Mouse (Mus musculus) bone marrow macrophage, adult 2 months (primary cell): ENCODE results near the gene Gm8994.
A peak's percentile ranks its signal among the peaks of the same experiment; 100 is the strongest.

ENCODE experiments used
- CTCF ChIP-seq: IDR thresholded peaks from 2 replicates; pipeline ENCODE4 v1.5.1; 2012; ENCODE audit warnings: low read depth, mild to moderate bottlenecking, low read length, moderate library complexity
- POLR2A ChIP-seq: IDR thresholded peaks from 2 replicates; pipeline ENCODE4 v1.6.1; 2012; ENCODE audit warnings: mild to moderate bottlenecking, low read depth, low read length, borderline replicate concordance

GRCm38 (mm10) chr6:136293700-136294099, 33.6 kb upstream of the Gm8994 start:
- 0 out of 2 replicates have a peak, but pooled peaks have one; percentile 21 for TF ChIP-seq CTCF
- TF ChIP-seq POLR2A: no peak
